Mouse (Mus musculus) thymus, postnatal 14 days (tissue): Measurements from ENCODE around the gene Baz1b.
A peak's percentile ranks its signal among the peaks of the same experiment; 100 is the strongest.

Source experiments
- DNase-seq: peaks from one replicate; pipeline ENCODE4 v3.0.0; 2021

The Baz1b gene

DNA sequence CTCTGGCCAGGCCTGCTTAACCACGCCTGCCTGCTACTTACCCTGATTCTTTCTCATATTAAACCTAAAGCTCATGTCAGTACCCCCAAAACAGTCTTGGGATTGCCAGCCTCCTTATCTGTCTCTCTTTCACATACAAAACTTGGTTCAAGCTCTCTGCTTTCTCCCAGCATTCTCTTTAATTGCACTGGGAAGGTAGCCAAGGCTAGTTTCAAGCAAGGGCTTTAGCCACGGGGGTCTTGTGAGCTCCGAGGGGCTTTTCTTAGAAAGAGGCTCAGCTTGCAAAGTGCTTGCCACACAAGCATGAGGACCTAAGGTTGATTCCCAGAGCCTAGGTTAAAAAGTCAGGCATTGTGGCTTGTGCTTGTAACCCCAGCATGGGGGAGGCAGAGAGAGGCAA, 98.1 kb downstream of the Baz1b start:
- DNase-seq = no peak

DNA sequence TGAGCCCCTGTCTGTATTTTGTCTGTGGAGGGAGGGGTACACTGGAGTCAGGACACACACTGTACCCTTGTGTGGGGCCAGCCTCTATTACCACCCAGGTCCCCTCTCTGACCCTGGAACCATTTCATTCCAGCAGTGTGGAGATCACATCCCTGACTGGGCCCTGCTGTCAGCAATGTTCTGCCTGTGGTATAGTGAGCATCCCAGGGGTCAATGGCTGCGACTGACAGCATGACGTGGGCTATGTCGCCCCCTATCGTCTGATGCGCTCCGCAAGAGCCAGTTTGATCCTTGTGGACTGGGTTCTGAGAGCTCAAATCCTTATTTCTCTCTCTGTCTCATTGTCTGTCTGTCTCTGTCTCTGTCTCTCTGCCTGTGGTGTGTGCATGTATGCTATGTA, 99.1 kb downstream of the Baz1b start:
- DNase-seq = peak; percentile 78

DNA sequence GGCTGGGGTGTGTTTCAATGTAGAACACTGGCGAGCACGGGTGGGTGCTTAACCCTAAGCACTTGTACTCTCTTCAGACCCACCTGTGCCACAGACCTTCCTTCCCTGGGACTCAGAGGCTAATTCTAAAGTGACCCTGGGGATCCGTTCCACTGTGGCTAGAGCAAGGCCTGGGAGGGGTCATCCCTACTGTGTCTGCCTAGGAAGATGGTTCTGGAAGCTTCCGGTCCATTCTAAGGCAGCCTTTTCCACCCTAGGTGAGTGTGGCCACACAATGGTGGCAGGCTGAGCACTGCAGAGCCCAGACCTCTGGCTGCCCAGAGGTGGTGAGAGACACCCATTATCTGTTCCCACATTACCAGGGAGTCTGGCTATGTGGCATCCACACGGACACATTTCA, 99.9 kb downstream of the Baz1b start:
- DNase-seq = no peak

DNA sequence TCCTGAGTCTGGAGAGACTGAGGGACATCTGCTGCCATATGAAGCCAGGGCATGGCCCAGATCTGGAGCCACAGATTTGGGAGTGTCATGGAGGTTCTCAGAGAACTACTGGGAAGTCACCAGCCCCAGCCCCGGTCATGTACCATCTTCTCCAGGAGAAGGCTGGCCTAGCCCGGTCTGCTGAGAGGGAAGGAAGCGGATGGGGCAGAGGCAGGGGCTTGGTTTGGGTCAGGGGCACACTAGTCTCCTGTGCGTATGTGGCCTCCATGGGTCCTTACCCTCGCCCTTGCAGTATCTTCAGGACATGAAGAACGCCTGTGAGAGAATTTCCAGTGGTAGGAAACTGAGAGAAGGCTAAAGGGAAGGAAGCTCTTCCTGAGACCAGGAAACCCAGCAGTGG, 103.6 kb downstream of the Baz1b start:
- no peak for DNase-seq

DNA sequence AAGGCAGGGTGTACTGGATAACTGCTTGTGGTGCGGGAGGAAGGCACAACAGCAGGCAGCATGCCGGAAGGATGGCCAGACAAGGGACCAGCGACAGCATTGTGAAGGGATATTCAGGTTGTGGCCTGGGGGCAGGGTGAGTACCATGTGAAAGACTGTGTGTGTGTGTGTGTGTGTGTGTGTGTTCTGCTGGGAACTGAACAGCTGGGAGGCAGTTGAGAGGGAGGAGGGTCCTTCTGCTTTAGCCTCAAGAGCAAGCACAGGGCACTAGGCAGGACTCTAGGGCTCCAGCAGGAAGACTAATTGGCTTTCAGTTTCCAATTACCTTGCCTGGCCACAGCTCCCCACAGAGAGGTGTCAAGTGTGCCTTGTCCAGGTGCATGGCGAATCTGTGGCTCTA, 104.1 kb downstream of the Baz1b start:
- DNase-seq = no peak

DNA sequence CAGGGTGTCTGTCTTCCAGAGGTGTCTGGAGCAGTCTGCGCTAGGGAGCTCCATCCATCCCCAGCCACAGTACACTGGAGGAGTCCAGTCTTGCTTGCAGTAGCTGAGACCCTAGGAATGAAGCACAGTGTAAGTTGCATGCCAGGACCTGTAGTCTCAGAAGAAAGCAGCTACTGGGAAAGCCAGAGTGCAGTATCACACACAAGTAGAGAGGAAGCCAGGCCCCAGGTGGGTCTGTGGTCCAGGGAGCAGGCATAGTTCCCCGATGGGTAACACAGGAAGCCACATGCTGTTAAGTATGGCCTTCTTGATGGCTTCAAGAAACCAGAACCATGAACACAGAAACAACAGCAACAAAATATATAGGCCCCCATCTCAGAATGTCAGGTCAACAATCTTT, 104.9 kb downstream of the Baz1b start:
- no peak for DNase-seq
